Comparison of ENCODE assay signal across 23 mouse cellular contexts in genomic region chr15:83934816-83935215, GRCm38 (mm10).
"Had no signal": no experiment of that assay in that cellular context is flagged by ENCODE, and none has a peak within 500 bp of the region (broad histone marks: within the 10 kb centered on the region; RNA-seq: fewer than 3 reads in every experiment).

No protein-coding gene starts in this region.

- H3K36me3 ChIP-seq: hindbrain, embryonic 10.5 days; hindbrain, embryonic 12.5 days; intestine, embryonic 15.5 days; limb, embryonic 10.5 days; limb, embryonic 12.5 days had no signal

- H3K4me2 ChIP-seq: heart, embryonic 11.5 days; hindbrain, embryonic 12.5 days; hindbrain, embryonic 14.5 days; intestine, embryonic 15.5 days; limb, embryonic 12.5 days had no signal

- H3K9ac ChIP-seq: hindbrain, embryonic 12.5 days; hindbrain, embryonic 14.5 days; intestine, embryonic 15.5 days; limb, embryonic 12.5 days had no signal

- H3K9me3 ChIP-seq: hindbrain, embryonic 10.5 days; hindbrain, embryonic 12.5 days; intestine, embryonic 15.5 days; limb, embryonic 10.5 days; limb, embryonic 12.5 days had no signal

- H3K27ac ChIP-seq: gastrocnemius, adult 2 months; heart, adult 2 months; hindbrain, embryonic 10.5 days; hindbrain, embryonic 12.5 days; hindbrain, embryonic 14.5 days; intestine, embryonic 15.5 days; layer of hippocampus, adult 2 months; left cerebral cortex, adult 2 months; limb, embryonic 10.5 days; limb, embryonic 12.5 days had no signal

- H3K4me3 ChIP-seq: gastrocnemius, adult 2 months; heart, adult 2 months; hindbrain, embryonic 10.5 days; hindbrain, embryonic 12.5 days; intestine, embryonic 15.5 days; layer of hippocampus, adult 2 months; left cerebral cortex, adult 2 months; limb, embryonic 10.5 days; limb, embryonic 12.5 days had no signal

- DNase-seq: gastrocnemius, adult 2 months; gastrocnemius, postnatal 10 days; gastrocnemius, postnatal 25 days; heart, adult 2 months; heart, postnatal 10 days; heart, postnatal 4 days; kidney, adult 18-20 months; kidney, adult 8-10 months; kidney, postnatal 10 days; kidney, postnatal 4 days; liver had no signal

- H3K27me3 ChIP-seq: hindbrain, embryonic 12.5 days; intestine, embryonic 15.5 days; limb, embryonic 12.5 days had no signal

- ATAC-seq: hindbrain, embryonic 16.5 days; inflammation-experienced regulatory T-cells, adult 6 months; intestine, embryonic 15.5 days; intestine, postnatal 0 days had no signal

- H3K4me1 ChIP-seq: intestine, embryonic 15.5 days; limb, embryonic 10.5 days; limb, embryonic 12.5 days had no signal
